Mouse (Mus musculus): ENCODE measurements around the gene Hsf4. TPM values are rescaled to one million over a fixed set of nuclear protein-coding genes. Genes with fewer than 3 reads are reported as not detected.
"Not testable (repeated sequence)": the region's sequence is repeated elsewhere in the genome, so short reads cannot be mapped to it uniquely, and the experiment has no call there.

Hsf4 gene
- 0.27 TPM in 1 of 2 replicates, not detected in the other for polyA plus RNA-seq (2014; fragmentation: Nextera tagmentation; extraction: Ambion mirVana)

- Histone ChIP-seq H3K4me1 (ENCODE audit: control insufficient read depth in 2 of 2, insufficient read depth in 2 of 2, low read length in 2 of 2) (peaks cover 13 to 30% of the 10 kb centered on the region in 2 experiments; a peak in 3 of 4 replicates), H3K36me3 (ENCODE audit: control insufficient read depth, insufficient read depth, low read length) (no peaks in the 10 kb centered on the region), H3K27me3 (ENCODE audit: control insufficient read depth, insufficient read depth, low read length) (peaks cover 83% of the 10 kb centered on the region), H3K27ac (replicated peaks in 1 of 2; ENCODE audit: control insufficient read depth in 1 of 2, insufficient read depth in 1 of 2, low read depth in 2 of 2, low read length in 2 of 2) (no peak within 1 kb of the TSS), H3K4me3 (ENCODE audit: control insufficient read depth in 1 of 2, insufficient read depth in 1 of 2, low read depth in 1 of 2, low read length in 2 of 2) (peak within 1 kb of the TSS; percentile 44 to 54), H3K9me3 (ENCODE audit: control insufficient read depth, low read length) (no peaks in the 10 kb centered on the region), H3K9ac (ENCODE audit: low read length) (peak within 1 kb of the TSS; percentile 69), H3K4me2 (ENCODE audit: low read length) (peak within 1 kb of the TSS; percentile 97)
- no peak for ATAC-seq (ENCODE audit: insufficient number of reproducible peaks, insufficient read depth, low FRiP score, low read depth)
- under 1% methylated on average over 41 of the region's 42 CpGs for WGBS
Measured at GRCm38 (mm10) chr8:105269461-105269947, at the start of gene Hsf4. Hsf4 (plus strand) TSS chr8:105269801.

GRCm38 (mm10) chr8:105223850-105224249, 45.8 kb upstream of the Hsf4 start:
- H3K4me1 ChIP-seq (ENCODE audit: control insufficient read depth in 2 of 2, insufficient read depth in 2 of 2, low read length in 2 of 2), result peaks cover 0 to 18% of the 10 kb centered on the region in 2 experiments; a peak in 3 of 4 replicates
- peak overlapping the region; percentile 94; the same call in 1 of the 2 replicates for H3K9ac ChIP-seq (ENCODE audit: low read length)
- peak overlapping the region in 1 of 2 experiments; percentile 93; a peak in 1 of 4 replicates for H3K27ac ChIP-seq (replicated peaks in 1 of 2; ENCODE audit: control insufficient read depth in 1 of 2, insufficient read depth in 1 of 2, low read depth in 2 of 2, low read length in 2 of 2)
- no peak for ATAC-seq (ENCODE audit: insufficient number of reproducible peaks, insufficient read depth, low FRiP score, low read depth)
- 68% methylated on average over 7 of the region's 7 CpGs for WGBS
- H3K4me2 ChIP-seq (ENCODE audit: low read length), result peak overlapping the region; percentile 74
- H3K4me3 ChIP-seq (ENCODE audit: control insufficient read depth in 1 of 2, insufficient read depth in 1 of 2, low read depth in 1 of 2, low read length in 2 of 2), result no peak overlapping the region
- no peaks in the 10 kb centered on the region for H3K9me3 ChIP-seq (ENCODE audit: control insufficient read depth, low read length)
- H3K36me3 ChIP-seq (ENCODE audit: control insufficient read depth, insufficient read depth, low read length), result no peaks in the 10 kb centered on the region
- H3K27me3 ChIP-seq (ENCODE audit: control insufficient read depth, insufficient read depth, low read length), result no peaks in the 10 kb centered on the region

GRCm38 (mm10) chr8:105224413-105225271, 45.0 kb upstream of the Hsf4 start, which contains the start of gene D230025D16Rik:
D230025D16Rik (plus strand) TSS chr8:105225145.
- peak within 1 kb of the TSS; percentile 93 to 94 for H3K27ac ChIP-seq (replicated peaks in 1 of 2; ENCODE audit: control insufficient read depth in 1 of 2, insufficient read depth in 1 of 2, low read depth in 2 of 2, low read length in 2 of 2)
- peak within 1 kb of the TSS; percentile 74 for H3K4me2 ChIP-seq (ENCODE audit: low read length)
- H3K9ac ChIP-seq (ENCODE audit: low read length), result peak within 1 kb of the TSS; percentile 94
- H3K9me3 ChIP-seq (ENCODE audit: control insufficient read depth, low read length), result no peaks in the 10 kb centered on the region
- H3K4me3 ChIP-seq (ENCODE audit: control insufficient read depth in 1 of 2, insufficient read depth in 1 of 2, low read depth in 1 of 2, low read length in 2 of 2), result peak within 1 kb of the TSS; percentile 87 to 91
- WGBS, result 3% methylated on average over 34 of the region's 34 CpGs
- H3K36me3 ChIP-seq (ENCODE audit: control insufficient read depth, insufficient read depth, low read length), result no peaks in the 10 kb centered on the region
- ATAC-seq (ENCODE audit: insufficient number of reproducible peaks, insufficient read depth, low FRiP score, low read depth), result peak; percentile 93
- H3K27me3 ChIP-seq (ENCODE audit: control insufficient read depth, insufficient read depth, low read length), result no peaks in the 10 kb centered on the region
- peaks cover 0 to 18% of the 10 kb centered on the region in 2 experiments; a peak in 3 of 4 replicates for H3K4me1 ChIP-seq (ENCODE audit: control insufficient read depth in 2 of 2, insufficient read depth in 2 of 2, low read length in 2 of 2)

GRCm38 (mm10) chr8:105225272-105225593, 44.4 kb upstream of the Hsf4 start:
- H3K27ac ChIP-seq (replicated peaks in 1 of 2; ENCODE audit: control insufficient read depth in 1 of 2, insufficient read depth in 1 of 2, low read depth in 2 of 2, low read length in 2 of 2), result peak overlapping the region; percentile 72 to 93
- ATAC-seq (ENCODE audit: insufficient number of reproducible peaks, insufficient read depth, low FRiP score, low read depth), result peak; percentile 64; the same call in 1 of the 2 replicates
- WGBS, result under 1% methylated on average over 27 of the region's 27 CpGs

GRCm38 (mm10) chr8:105225917-105226316, 43.7 kb upstream of the Hsf4 start:
- ATAC-seq (ENCODE audit: insufficient number of reproducible peaks, insufficient read depth, low FRiP score, low read depth), result no peak
- no peaks in the 10 kb centered on the region for H3K9me3 ChIP-seq (ENCODE audit: control insufficient read depth, low read length)
- H3K27ac ChIP-seq (replicated peaks in 1 of 2; ENCODE audit: control insufficient read depth in 1 of 2, insufficient read depth in 1 of 2, low read depth in 2 of 2, low read length in 2 of 2), result no peak overlapping the region
- H3K9ac ChIP-seq (ENCODE audit: low read length), result peak overlapping the region; percentile 94
- H3K27me3 ChIP-seq (ENCODE audit: control insufficient read depth, insufficient read depth, low read length), result no peaks in the 10 kb centered on the region
- peak overlapping the region; percentile 74 for H3K4me2 ChIP-seq (ENCODE audit: low read length)
- H3K36me3 ChIP-seq (ENCODE audit: control insufficient read depth, insufficient read depth, low read length), result no peaks in the 10 kb centered on the region
- 19% methylated on average over 6 of the region's 6 CpGs for WGBS
- H3K4me3 ChIP-seq (ENCODE audit: control insufficient read depth in 1 of 2, insufficient read depth in 1 of 2, low read depth in 1 of 2, low read length in 2 of 2), result peak overlapping the region; percentile 87 to 91; a peak in 3 of 4 replicates
- H3K4me1 ChIP-seq (ENCODE audit: control insufficient read depth in 2 of 2, insufficient read depth in 2 of 2, low read length in 2 of 2), result peaks cover 0 to 18% of the 10 kb centered on the region in 2 experiments; a peak in 3 of 4 replicates

More at GRCm38 (mm10) chr8:105225272-105225593, 44.4 kb upstream of the Hsf4 start:
- H3K36me3 ChIP-seq (ENCODE audit: control insufficient read depth, insufficient read depth, low read length), result no peaks in the 10 kb centered on the region
- peak overlapping the region; percentile 94 for H3K9ac ChIP-seq (ENCODE audit: low read length)
- peak overlapping the region; percentile 87 to 91 for H3K4me3 ChIP-seq (ENCODE audit: control insufficient read depth in 1 of 2, insufficient read depth in 1 of 2, low read depth in 1 of 2, low read length in 2 of 2)
- peak overlapping the region; percentile 74 for H3K4me2 ChIP-seq (ENCODE audit: low read length)
- no peaks in the 10 kb centered on the region for H3K27me3 ChIP-seq (ENCODE audit: control insufficient read depth, insufficient read depth, low read length)
- H3K9me3 ChIP-seq (ENCODE audit: control insufficient read depth, low read length), result no peaks in the 10 kb centered on the region
- peaks cover 0 to 18% of the 10 kb centered on the region in 2 experiments; a peak in 3 of 4 replicates for H3K4me1 ChIP-seq (ENCODE audit: control insufficient read depth in 2 of 2, insufficient read depth in 2 of 2, low read length in 2 of 2)

GRCm38 (mm10) chr8:105231503-105232320, 37.9 kb upstream of the Hsf4 start:
- ATAC-seq (ENCODE audit: insufficient number of reproducible peaks, insufficient read depth, low FRiP score, low read depth), result no peak
- H3K4me3 ChIP-seq (ENCODE audit: control insufficient read depth in 1 of 2, insufficient read depth in 1 of 2, low read depth in 1 of 2, low read length in 2 of 2), result no peak overlapping the region
- no peaks in the 10 kb centered on the region for H3K9me3 ChIP-seq (ENCODE audit: control insufficient read depth, low read length)
- no peak overlapping the region for H3K9ac ChIP-seq (ENCODE audit: low read length)
- no peaks in the 10 kb centered on the region for H3K27me3 ChIP-seq (ENCODE audit: control insufficient read depth, insufficient read depth, low read length)
- no peaks in the 10 kb centered on the region for H3K4me1 ChIP-seq (ENCODE audit: control insufficient read depth in 2 of 2, insufficient read depth in 2 of 2, low read length in 2 of 2)
- peaks cover 27% of the 10 kb centered on the region for H3K36me3 ChIP-seq (ENCODE audit: control insufficient read depth, insufficient read depth, low read length)
- H3K4me2 ChIP-seq (ENCODE audit: low read length), result no peak overlapping the region
- WGBS, result 74% methylated on average over 12 of the region's 12 CpGs
- H3K27ac ChIP-seq (replicated peaks in 1 of 2; ENCODE audit: control insufficient read depth in 1 of 2, insufficient read depth in 1 of 2, low read depth in 2 of 2, low read length in 2 of 2), result no peak overlapping the region

GRCm38 (mm10) chr8:105232321-105232693, 37.3 kb upstream of the Hsf4 start:
- not testable (repeated sequence) for H3K9me3 ChIP-seq (ENCODE audit: control insufficient read depth, low read length); ATAC-seq (ENCODE audit: insufficient number of reproducible peaks, insufficient read depth, low FRiP score, low read depth)
- 91% methylated on average over 4 of the region's 4 CpGs for WGBS

More at GRCm38 (mm10) chr8:105232321-105232693, 37.3 kb upstream of the Hsf4 start:
- not testable (repeated sequence) for H3K27ac ChIP-seq (replicated peaks in 1 of 2; ENCODE audit: control insufficient read depth in 1 of 2, insufficient read depth in 1 of 2, low read depth in 2 of 2, low read length in 2 of 2); H3K27me3 ChIP-seq (ENCODE audit: control insufficient read depth, insufficient read depth, low read length); H3K4me2 ChIP-seq (ENCODE audit: low read length); H3K4me1 ChIP-seq (ENCODE audit: control insufficient read depth in 2 of 2, insufficient read depth in 2 of 2, low read length in 2 of 2); H3K4me3 ChIP-seq (ENCODE audit: control insufficient read depth in 1 of 2, insufficient read depth in 1 of 2, low read depth in 1 of 2, low read length in 2 of 2); H3K9ac ChIP-seq (ENCODE audit: low read length)
- peaks cover 30% of the 10 kb centered on the region for H3K36me3 ChIP-seq (ENCODE audit: control insufficient read depth, insufficient read depth, low read length)

Data from heart, embryonic 14.5 days (tissue).